Mouse (Mus musculus) yolk sac, embryonic 10.5 days (tissue): ENCODE results near the gene Gm20388.

ENCODE experiments used
- DNase-seq: peaks from one replicate; pipeline ENCODE4 v3.0.0-alpha.2; 2017; ENCODE audit warnings: low spot score

Gene Gm20388

GRCm38 (mm10) chr8:123122059-123122458, 3211.4 kb downstream of the Gm20388 start:
- DNase-seq = no peak

- DNase-seq = no peak
Measured at GRCm38 (mm10) chr8:123122670-123123069, 3212.0 kb downstream of the Gm20388 start.

GRCm38 (mm10) chr8:123126193-123126816, 3215.7 kb downstream of the Gm20388 start:
- DNase-seq = peak; percentile 65

- no peak for DNase-seq
Measured at GRCm38 (mm10) chr8:123131041-123131440, 3220.4 kb downstream of the Gm20388 start.

- DNase-seq = no peak
Measured at GRCm38 (mm10) chr8:123132953-123133352, 3222.3 kb downstream of the Gm20388 start.

GRCm38 (mm10) chr8:123134149-123134713, 3223.6 kb downstream of the Gm20388 start:
- DNase-seq = no peak

GRCm38 (mm10) chr8:123135406-123135805, 3224.8 kb downstream of the Gm20388 start:
- DNase-seq = no peak

GRCm38 (mm10) chr8:123135806-123136205, 3225.2 kb downstream of the Gm20388 start:
- DNase-seq = no peak

- no peak for DNase-seq
Measured at GRCm38 (mm10) chr8:123136287-123136686, 3225.6 kb downstream of the Gm20388 start.

GRCm38 (mm10) chr8:123137645-123138077, 3227.0 kb downstream of the Gm20388 start:
- peak; percentile 58 for DNase-seq

- no peak for DNase-seq
Measured at GRCm38 (mm10) chr8:123138741-123139140, 3228.1 kb downstream of the Gm20388 start.

GRCm38 (mm10) chr8:123141741-123142462, 3231.3 kb downstream of the Gm20388 start:
- no peak for DNase-seq

GRCm38 (mm10) chr8:123145279-123145678, 3234.6 kb downstream of the Gm20388 start:
- DNase-seq = no peak

GRCm38 (mm10) chr8:123146390-123146789, 3235.7 kb downstream of the Gm20388 start:
- no peak for DNase-seq

GRCm38 (mm10) chr8:123150737-123151171, 3240.1 kb downstream of the Gm20388 start:
- peak; percentile 32 for DNase-seq

- no peak for DNase-seq
Measured at GRCm38 (mm10) chr8:123155177-123155576, 3244.5 kb downstream of the Gm20388 start.

- peak; percentile 30 for DNase-seq
Measured at GRCm38 (mm10) chr8:123156070-123156773, 3245.6 kb downstream of the Gm20388 start.

- DNase-seq = no peak
Measured at GRCm38 (mm10) chr8:123157888-123158465, 3247.3 kb downstream of the Gm20388 start, which contains the start of gene Sult5a1. Gene Sult5a1 (minus strand): TSS chr8:123158315.

GRCm38 (mm10) chr8:123181391-123181790, 3270.8 kb downstream of the Gm20388 start:
- peak; percentile 60 for DNase-seq

GRCm38 (mm10) chr8:123185566-123186409, 3275.1 kb downstream of the Gm20388 start, which contains the start of gene Dpep1:
Gene Dpep1 (plus strand): TSS chr8:123186242.
- DNase-seq = peak; percentile 67

- no peak for DNase-seq
Measured at GRCm38 (mm10) chr8:123188006-123188405, 3277.4 kb downstream of the Gm20388 start.
